Mouse (Mus musculus) stomach, adult 2 months (tissue): Measurements from ENCODE around the gene Ccdc110. TPM values are rescaled to one million over a fixed set of nuclear protein-coding genes. Genes with fewer than 3 reads are reported as not detected.

Experiments
- polyA plus RNA-seq: library from polyadenylated mRNA; depleted of rRNA; stranded (reverse); fragments of >200 nt; gene quantifications from 2 replicates; pipeline ENCODE4 v1.2.3, GENCODE M21; 2012; rRNA removed

The Ccdc110 gene
- polyA plus RNA-seq, result not detected in 2 replicates

GRCm38 (mm10) chr8:45934582-45935014, at the start of gene Ccdc110:
TSS of gene Ccdc110 (plus strand) at chr8:45934619.

GRCm38 (mm10) chr8:45885202-45885685, 49.2 kb upstream of the Ccdc110 start, which contains the start of gene Pdlim3:
TSS of gene Pdlim3 (plus strand) at chr8:45885461.

GRCm38 (mm10) chr8:45975126-45975836, 40.9 kb downstream of the Ccdc110 start, which contains the start of the genes 1700029J07Rik and Ufsp2:
TSS of gene 1700029J07Rik (minus strand) at chr8:45975252.
TSS of gene Ufsp2 (plus strand) at chr8:45975528.

Other genes starting within 250 kb of the Ccdc110 start
- 85.4 and 87.6 TPM in 2 replicates for gene Pdlim3, start 49.2 kb upstream of the Ccdc110 start, polyA plus RNA-seq
- gene 1700029J07Rik, start 40.6 kb downstream of the Ccdc110 start, polyA plus RNA-seq, result 0.11 and 0.12 TPM in 2 replicates
- gene Ufsp2, start 40.9 kb downstream of the Ccdc110 start, polyA plus RNA-seq, result 2.2 and 3.8 TPM in 2 replicates
- gene Lrp2bp, start 64.7 kb downstream of the Ccdc110 start, polyA plus RNA-seq, result 0.02 TPM in 1 of 2 replicates, not detected in the other
- gene Ankrd37, start 71.1 kb downstream of the Ccdc110 start, polyA plus RNA-seq, result 1.5 and 1.9 TPM in 2 replicates
- 0.29 and 0.32 TPM in 2 replicates for gene Cfap97, start 217.2 kb downstream of the Ccdc110 start, polyA plus RNA-seq
- gene Snx25, start 217.5 kb downstream of the Ccdc110 start, polyA plus RNA-seq, result 0.45 and 1.1 TPM in 2 replicates